Mouse (Mus musculus): ENCODE results near the gene Dync1li1. TPM values are rescaled to one million over a fixed set of nuclear protein-coding genes. Genes with fewer than 3 reads are reported as not detected.
A peak's percentile ranks its signal among the peaks of the same experiment; 100 is the strongest.

The Dync1li1 gene
- polyA plus RNA-seq, 1 experiment from 2014 or later, result 129 TPM

DNA sequence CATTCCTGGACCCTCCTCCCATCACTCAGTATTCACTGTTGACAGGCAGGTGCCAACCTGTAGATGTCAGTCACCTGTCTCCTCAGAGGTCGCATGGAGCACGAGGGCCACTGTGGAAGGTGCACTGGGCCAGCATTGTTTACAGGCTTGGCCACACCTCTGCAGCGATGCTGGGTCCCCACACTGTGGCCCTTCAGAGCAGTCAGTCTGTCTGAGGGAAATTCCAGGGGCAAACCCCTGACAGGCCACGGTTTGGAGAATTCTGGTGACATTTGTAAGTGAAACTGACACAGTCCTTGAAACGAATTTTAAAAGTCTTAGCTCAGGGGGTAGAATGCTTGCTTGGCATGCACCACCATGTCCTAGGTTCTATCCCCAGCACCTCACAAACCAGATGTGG, 71.8 kb downstream of the Dync1li1 start:
- Histone ChIP-seq H3K27me3 (ENCODE audit: control insufficient read depth, insufficient read depth, low read length) (no peaks in the 10 kb centered on the region), H3K4me3 (ENCODE audit: low read depth, low read length) (no peak overlapping the region), H3K4me1 (replicated peaks; ENCODE audit: control insufficient read depth, insufficient read depth, low read length) (no peaks in the 10 kb centered on the region), H3K27ac (ENCODE audit: low read depth, low read length) (no peak overlapping the region), H3K9me3 (ENCODE audit: control insufficient read depth, low read length) (no peaks in the 10 kb centered on the region), H3K9ac (ENCODE audit: low read depth, low read length) (no peak overlapping the region), H3K4me2 (replicated peaks; ENCODE audit: low read depth, low read length) (no peak overlapping the region), H3K36me3 (ENCODE audit: control insufficient read depth, insufficient read depth, low read length) (no peaks in the 10 kb centered on the region)
- DNase-seq (ENCODE audit: low spot score) (no peak), ATAC-seq (ENCODE audit: low FRiP score) (no peak)
- WGBS, result 88% methylated on average over 5 of the region's 5 CpGs

DNA sequence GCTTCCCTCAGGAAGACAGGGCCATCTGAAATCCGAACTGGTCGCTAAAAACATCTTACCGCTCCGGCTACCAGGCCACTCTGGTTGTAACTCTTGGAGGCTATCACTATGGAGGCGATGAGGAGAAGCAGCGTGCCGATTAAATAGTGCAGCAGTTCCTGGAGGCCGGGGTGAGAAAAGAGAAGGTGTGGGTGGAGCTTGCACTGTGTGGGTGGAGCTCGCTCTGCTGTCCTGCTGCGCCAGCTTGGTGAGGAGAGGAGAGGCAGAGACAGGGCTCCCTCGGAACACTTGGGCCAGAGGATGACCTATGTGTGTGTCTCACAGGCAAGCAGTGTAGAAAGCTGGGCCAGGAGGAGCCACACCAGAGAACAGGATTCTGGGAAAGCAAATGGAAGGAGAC, 73.3 kb downstream of the Dync1li1 start:
- Histone ChIP-seq H3K27me3 (ENCODE audit: control insufficient read depth, insufficient read depth, low read length) (no peaks in the 10 kb centered on the region), H3K27ac (ENCODE audit: low read depth, low read length) (no peak overlapping the region), H3K4me1 (replicated peaks; ENCODE audit: control insufficient read depth, insufficient read depth, low read length) (no peaks in the 10 kb centered on the region), H3K4me2 (replicated peaks; ENCODE audit: low read depth, low read length) (no peak overlapping the region), H3K9me3 (ENCODE audit: control insufficient read depth, low read length) (no peaks in the 10 kb centered on the region), H3K9ac (ENCODE audit: low read depth, low read length) (no peak overlapping the region), H3K36me3 (ENCODE audit: control insufficient read depth, insufficient read depth, low read length) (no peaks in the 10 kb centered on the region), H3K4me3 (ENCODE audit: low read depth, low read length) (no peak overlapping the region)
- no peak for ATAC-seq (ENCODE audit: low FRiP score)
- no peak for DNase-seq (ENCODE audit: low spot score)
- WGBS, result 77% methylated on average over 11 of the region's 11 CpGs

DNA sequence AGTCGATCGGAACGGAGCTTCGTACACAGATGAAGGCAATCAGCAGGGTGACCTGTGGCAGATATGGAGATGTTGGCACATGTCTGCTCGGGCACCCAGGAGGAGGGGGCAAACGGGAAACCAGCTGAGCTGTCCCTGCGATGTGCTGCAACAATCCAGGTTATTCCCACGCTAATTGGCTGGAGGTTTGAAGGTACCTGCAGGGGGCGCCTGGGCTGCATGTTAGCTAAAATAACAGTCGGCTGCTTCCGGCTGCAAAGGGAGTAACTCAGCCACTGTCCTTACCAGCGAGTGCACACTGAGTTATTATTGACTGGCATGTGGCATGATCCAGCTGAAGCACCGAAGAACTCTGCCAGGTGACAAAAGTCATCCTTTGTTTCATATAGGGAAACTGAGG, 74.8 kb downstream of the Dync1li1 start:
- no peaks in the 10 kb centered on the region for H3K36me3 ChIP-seq (ENCODE audit: control insufficient read depth, insufficient read depth, low read length)
- ATAC-seq (ENCODE audit: low FRiP score) (no peak), DNase-seq (ENCODE audit: low spot score) (peak; percentile 71)
- H3K4me2 ChIP-seq (replicated peaks; ENCODE audit: low read depth, low read length), result no peak overlapping the region
- WGBS, result 62% methylated on average over 13 of the region's 13 CpGs
- H3K4me1 ChIP-seq (replicated peaks; ENCODE audit: control insufficient read depth, insufficient read depth, low read length), result no peaks in the 10 kb centered on the region; the same call in 1 of the 2 replicates
- H3K9me3 ChIP-seq (ENCODE audit: control insufficient read depth, low read length), result no peaks in the 10 kb centered on the region
- H3K4me3 ChIP-seq (ENCODE audit: low read depth, low read length), result no peak overlapping the region
- no peaks in the 10 kb centered on the region for H3K27me3 ChIP-seq (ENCODE audit: control insufficient read depth, insufficient read depth, low read length)
- H3K9ac ChIP-seq (ENCODE audit: low read depth, low read length), result no peak overlapping the region
- H3K27ac ChIP-seq (ENCODE audit: low read depth, low read length), result no peak overlapping the region

DNA sequence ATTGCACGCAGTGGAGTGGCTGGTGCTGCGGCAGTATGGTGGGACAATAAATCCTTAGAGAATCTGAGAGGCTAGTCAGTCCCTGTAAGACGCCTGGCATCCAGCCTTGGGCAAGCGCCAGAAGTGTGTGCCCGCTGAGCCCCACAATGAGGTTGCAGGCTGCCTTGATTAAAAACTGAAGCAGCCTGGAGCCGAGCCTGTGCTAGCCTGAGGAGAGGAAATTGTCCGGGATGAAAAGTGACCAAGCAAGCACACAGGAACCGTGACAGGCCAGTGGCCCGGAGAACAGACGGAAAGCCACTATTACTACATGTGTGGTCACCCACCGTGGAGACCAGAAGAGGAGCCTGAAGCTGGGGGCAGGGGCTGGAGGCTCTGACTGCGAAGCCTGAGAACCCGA, 78.4 kb downstream of the Dync1li1 start:
- no peak overlapping the region for H3K27ac ChIP-seq (ENCODE audit: low read depth, low read length)
- no peaks in the 10 kb centered on the region for H3K27me3 ChIP-seq (ENCODE audit: control insufficient read depth, insufficient read depth, low read length)
- H3K9ac ChIP-seq (ENCODE audit: low read depth, low read length), result no peak overlapping the region
- no peaks in the 10 kb centered on the region for H3K36me3 ChIP-seq (ENCODE audit: control insufficient read depth, insufficient read depth, low read length)
- WGBS, result 74% methylated on average over 13 of the region's 13 CpGs
- ATAC-seq (ENCODE audit: low FRiP score) (no peak), DNase-seq (ENCODE audit: low spot score) (no peak)
- H3K9me3 ChIP-seq (ENCODE audit: control insufficient read depth, low read length), result no peaks in the 10 kb centered on the region
- no peak overlapping the region for H3K4me2 ChIP-seq (replicated peaks; ENCODE audit: low read depth, low read length)
- no peak overlapping the region for H3K4me3 ChIP-seq (ENCODE audit: low read depth, low read length)
- H3K4me1 ChIP-seq (replicated peaks; ENCODE audit: control insufficient read depth, insufficient read depth, low read length), result no peaks in the 10 kb centered on the region; the same call in 1 of the 2 replicates

DNA sequence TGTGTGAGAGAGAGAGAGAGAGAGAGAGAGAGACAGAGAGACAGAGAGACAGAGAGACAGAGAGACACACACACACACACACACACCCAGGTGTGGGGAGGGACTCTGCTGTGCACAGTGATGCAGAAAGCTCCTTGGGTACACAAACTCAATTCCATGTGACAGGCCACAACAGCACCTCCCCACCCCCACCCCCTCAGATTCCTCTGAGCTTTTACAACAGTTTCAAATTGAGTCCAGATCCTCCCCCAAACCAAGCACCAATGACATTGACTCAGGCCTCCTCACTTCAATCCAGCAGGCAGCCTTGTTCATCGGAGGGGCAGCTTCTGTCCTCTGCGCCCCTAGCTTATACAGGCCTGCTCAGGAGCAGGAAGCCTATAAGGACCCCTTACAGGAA, 78.9 kb downstream of the Dync1li1 start:
- WGBS, result 63% methylated on average over 2 of the region's 2 CpGs
- no peak for DNase-seq (ENCODE audit: low spot score)

DNA sequence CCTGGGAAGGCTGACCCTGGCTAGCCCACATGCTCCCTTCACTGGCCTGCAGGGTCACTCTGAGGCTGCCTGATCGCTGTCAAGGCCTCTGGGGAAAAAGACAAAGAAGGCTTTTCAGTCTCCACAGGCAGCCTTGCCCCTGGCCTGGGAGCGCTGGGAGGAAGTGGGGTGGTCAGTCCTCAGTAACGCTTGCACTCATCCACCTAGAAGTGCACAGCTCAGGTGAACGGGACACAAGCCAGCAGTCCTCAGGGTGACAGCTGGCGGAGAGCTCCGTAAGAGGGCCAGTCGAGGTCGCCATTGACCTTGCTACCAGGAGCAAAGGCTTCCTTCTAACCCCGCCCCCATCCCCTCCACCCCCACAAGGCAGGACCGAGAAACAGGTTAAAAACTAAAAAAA, 79.5 kb downstream of the Dync1li1 start:
- H3K27ac ChIP-seq (ENCODE audit: low read depth, low read length), result peak overlapping the region; percentile 58; the same call in 1 of the 2 replicates
- no peak overlapping the region for H3K4me3 ChIP-seq (ENCODE audit: low read depth, low read length)
- ATAC-seq (ENCODE audit: low FRiP score), result no peak
- 46% methylated on average over 10 of the region's 10 CpGs for WGBS
- H3K27me3 ChIP-seq (ENCODE audit: control insufficient read depth, insufficient read depth, low read length), result no peaks in the 10 kb centered on the region
- no peak overlapping the region for H3K4me2 ChIP-seq (replicated peaks; ENCODE audit: low read depth, low read length)
- no peaks in the 10 kb centered on the region for H3K9me3 ChIP-seq (ENCODE audit: control insufficient read depth, low read length)
- DNase-seq (ENCODE audit: low spot score), result peak; percentile 19
- no peaks in the 10 kb centered on the region; the same call in 1 of the 2 replicates for H3K4me1 ChIP-seq (replicated peaks; ENCODE audit: control insufficient read depth, insufficient read depth, low read length)
- no peaks in the 10 kb centered on the region for H3K36me3 ChIP-seq (ENCODE audit: control insufficient read depth, insufficient read depth, low read length)
- no peak overlapping the region for H3K9ac ChIP-seq (ENCODE audit: low read depth, low read length)

More for the DNA sequence above, 78.9 kb downstream of the Dync1li1 start:
- H3K36me3 ChIP-seq (ENCODE audit: control insufficient read depth, insufficient read depth, low read length), result no peaks in the 10 kb centered on the region
- H3K4me3 ChIP-seq (ENCODE audit: low read depth, low read length), result no peak overlapping the region
- no peaks in the 10 kb centered on the region; the same call in 1 of the 2 replicates for H3K4me1 ChIP-seq (replicated peaks; ENCODE audit: control insufficient read depth, insufficient read depth, low read length)
- no peaks in the 10 kb centered on the region for H3K27me3 ChIP-seq (ENCODE audit: control insufficient read depth, insufficient read depth, low read length)
- H3K4me2 ChIP-seq (replicated peaks; ENCODE audit: low read depth, low read length), result no peak overlapping the region
- H3K9me3 ChIP-seq (ENCODE audit: control insufficient read depth, low read length), result no peaks in the 10 kb centered on the region
- no peak for ATAC-seq (ENCODE audit: low FRiP score)
- no peak overlapping the region for H3K9ac ChIP-seq (ENCODE audit: low read depth, low read length)
- peak overlapping the region; percentile 58; the same call in 1 of the 2 replicates for H3K27ac ChIP-seq (ENCODE audit: low read depth, low read length)

DNA sequence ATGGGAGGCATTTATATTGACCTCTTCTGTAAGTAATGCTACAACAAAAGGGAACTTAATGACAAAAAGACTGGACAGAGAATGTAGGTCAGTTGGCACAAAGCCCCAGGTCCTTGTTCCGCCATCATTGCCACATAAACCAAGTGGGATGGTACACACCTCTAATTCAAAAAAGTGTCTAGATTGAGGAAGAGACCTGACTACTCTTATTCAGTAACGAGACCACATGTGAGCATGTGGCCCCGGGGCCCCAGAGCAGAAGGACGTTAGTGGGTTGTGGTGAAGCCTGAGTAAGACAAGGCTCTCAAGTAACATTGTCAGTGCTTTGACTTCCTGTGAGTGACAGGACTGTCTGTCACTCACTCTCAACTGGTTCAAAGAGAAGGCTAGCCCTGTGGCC, 81.6 kb downstream of the Dync1li1 start:
- WGBS, result 88% methylated on average over 4 of the region's 4 CpGs
- H3K27ac ChIP-seq (ENCODE audit: low read depth, low read length), result no peak overlapping the region

DNA sequence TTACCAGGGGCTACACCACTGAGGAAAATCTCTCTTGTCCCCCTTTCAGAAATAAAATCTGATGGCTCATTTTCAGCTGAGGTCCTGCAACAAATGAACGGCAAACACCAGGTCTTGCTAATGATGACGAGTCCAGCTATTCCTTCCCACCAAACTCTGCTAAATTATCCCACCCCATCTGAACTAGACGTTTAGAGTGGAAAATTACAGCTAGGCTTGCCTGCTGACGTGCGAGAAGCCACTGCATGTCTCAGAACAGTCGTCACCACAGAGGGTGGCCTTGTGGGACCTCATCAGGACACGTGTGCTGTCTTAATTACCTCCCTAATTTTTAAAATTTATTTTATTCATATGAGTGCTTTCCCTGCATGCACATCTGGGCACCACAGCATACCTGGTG, 83.0 kb downstream of the Dync1li1 start:
- H3K4me3 ChIP-seq (ENCODE audit: low read depth, low read length), result no peak overlapping the region
- H3K4me1 ChIP-seq (replicated peaks; ENCODE audit: control insufficient read depth, insufficient read depth, low read length), result no peaks in the 10 kb centered on the region; the same call in 1 of the 2 replicates
- no peak overlapping the region for H3K27ac ChIP-seq (ENCODE audit: low read depth, low read length)
- H3K9ac ChIP-seq (ENCODE audit: low read depth, low read length), result no peak overlapping the region
- H3K27me3 ChIP-seq (ENCODE audit: control insufficient read depth, insufficient read depth, low read length), result no peaks in the 10 kb centered on the region
- WGBS, result 90% methylated on average over 7 of the region's 7 CpGs
- H3K36me3 ChIP-seq (ENCODE audit: control insufficient read depth, insufficient read depth, low read length), result no peaks in the 10 kb centered on the region
- DNase-seq (ENCODE audit: low spot score), result no peak
- H3K9me3 ChIP-seq (ENCODE audit: control insufficient read depth, low read length), result no peaks in the 10 kb centered on the region
- ATAC-seq (ENCODE audit: low FRiP score), result no peak
- no peak overlapping the region for H3K4me2 ChIP-seq (replicated peaks; ENCODE audit: low read depth, low read length)

More for the DNA sequence above, 81.6 kb downstream of the Dync1li1 start:
- H3K4me1 ChIP-seq (replicated peaks; ENCODE audit: control insufficient read depth, insufficient read depth, low read length), result no peaks in the 10 kb centered on the region; the same call in 1 of the 2 replicates
- no peak overlapping the region for H3K4me2 ChIP-seq (replicated peaks; ENCODE audit: low read depth, low read length)
- DNase-seq (ENCODE audit: low spot score) (no peak), ATAC-seq (ENCODE audit: low FRiP score) (no peak)
- no peaks in the 10 kb centered on the region for H3K27me3 ChIP-seq (ENCODE audit: control insufficient read depth, insufficient read depth, low read length)
- H3K4me3 ChIP-seq (ENCODE audit: low read depth, low read length), result no peak overlapping the region
- H3K36me3 ChIP-seq (ENCODE audit: control insufficient read depth, insufficient read depth, low read length), result no peaks in the 10 kb centered on the region
- H3K9me3 ChIP-seq (ENCODE audit: control insufficient read depth, low read length), result no peaks in the 10 kb centered on the region
- H3K9ac ChIP-seq (ENCODE audit: low read depth, low read length), result no peak overlapping the region
